Mouse (Mus musculus): ENCODE data around the gene Ccdc155.

GRCm38 (mm10) chr7:45172974-45173373 is 31.7 kb downstream of the Ccdc155 start:
- no peak for TF ChIP-seq POLR2A (IDR thresholded peaks at IDR 0.05; ENCODE audit: insufficient read depth, low read depth, low read length)
- TF ChIP-seq EP300 (IDR thresholded peaks at IDR 0.05; ENCODE audit: insufficient read depth, low read depth, low read length): no peak
- peak; percentile 65 for TF ChIP-seq CTCF (IDR thresholded peaks at IDR 0.05)

Data from heart, adult 2 months (tissue).